Mouse (Mus musculus): Measurements from ENCODE around the gene Sdk2.

Gene Sdk2

GRCm38 (mm10) chr11:113758851-113759250 lies 308.0 kb downstream of the Sdk2 start:
- no peak for DNase-seq

- DNase-seq: no peak
Observed at GRCm38 (mm10) chr11:113756578-113756977, 310.3 kb downstream of the Sdk2 start.

- DNase-seq: no peak
Observed at GRCm38 (mm10) chr11:113755878-113756277, 311.0 kb downstream of the Sdk2 start.

- DNase-seq: no peak
Observed at GRCm38 (mm10) chr11:113754845-113755244, 312.0 kb downstream of the Sdk2 start.

- DNase-seq: no peak
Observed at GRCm38 (mm10) chr11:113752685-113753430, 314.0 kb downstream of the Sdk2 start.

- DNase-seq: no peak
Observed at GRCm38 (mm10) chr11:113752158-113752661, 314.6 kb downstream of the Sdk2 start.

- DNase-seq: peak; percentile 82
Observed at GRCm38 (mm10) chr11:113751484-113752084, 315.3 kb downstream of the Sdk2 start, which contains the start of gene Cdc42ep4. Gene Cdc42ep4, minus strand, starts transcription at chr11:113751881.

- DNase-seq: peak; percentile 56
Observed at GRCm38 (mm10) chr11:113750571-113751483, 316.0 kb downstream of the Sdk2 start.

- peak; percentile 41 for DNase-seq
Observed at GRCm38 (mm10) chr11:113749749-113750351, 317.0 kb downstream of the Sdk2 start.

GRCm38 (mm10) chr11:113748797-113749521 lies 317.9 kb downstream of the Sdk2 start:
- DNase-seq: peak; percentile 53

- no peak for DNase-seq
Observed at GRCm38 (mm10) chr11:113747725-113748380, 319.0 kb downstream of the Sdk2 start.

- no peak for DNase-seq
Observed at GRCm38 (mm10) chr11:113747056-113747455, 319.8 kb downstream of the Sdk2 start.

GRCm38 (mm10) chr11:113745961-113746360 lies 320.9 kb downstream of the Sdk2 start:
- DNase-seq: no peak

- no peak for DNase-seq
Observed at GRCm38 (mm10) chr11:113742998-113743397, 323.8 kb downstream of the Sdk2 start.

- no peak for DNase-seq
Observed at GRCm38 (mm10) chr11:113740100-113740499, 326.7 kb downstream of the Sdk2 start.

GRCm38 (mm10) chr11:113739213-113739612 lies 327.6 kb downstream of the Sdk2 start:
- no peak for DNase-seq

- no peak for DNase-seq
Observed at GRCm38 (mm10) chr11:113737912-113738311, 328.9 kb downstream of the Sdk2 start.

- no peak for DNase-seq
Observed at GRCm38 (mm10) chr11:113737553-113737854, 329.3 kb downstream of the Sdk2 start.

- no peak for DNase-seq
Observed at GRCm38 (mm10) chr11:113736848-113737552, 329.8 kb downstream of the Sdk2 start.

GRCm38 (mm10) chr11:113735151-113735550 lies 331.7 kb downstream of the Sdk2 start:
- no peak for DNase-seq

Measured in layer of hippocampus, adult 9-11 months (tissue).